Mouse (Mus musculus) midbrain, embryonic 11.5 days (tissue): ENCODE results near the gene Dexi. TPM values are rescaled to one million over a fixed set of nuclear protein-coding genes. Genes with fewer than 3 reads are reported as not detected.

Source experiments
- ATAC-seq: fragments of 200-750 bp; cut with Nextera tagmentation; 2 replicates; pipeline ENCODE4 v1.8.0; 2017; ENCODE audit warnings: moderate TSS enrichment, moderate library complexity; ENCODE audit not compliant: low FRiP score
- DNase-seq: peaks from one replicate; pipeline ENCODE4 v3.0.0; 2015; ENCODE audit warnings: low spot score; ENCODE audit errors: missing footprints
- H3K27ac ChIP-seq: fragments of 300-500 bp; sonication (generic); 2 replicates; pipeline ENCODE4 v1.5.1; 2014; ENCODE audit warnings: low read depth, low read length
- H3K27me3 ChIP-seq: fragments of 300-500 bp; sonication (generic); 2 replicates; pipeline ENCODE4 v1.6.1; 2014; ENCODE audit warnings: mild to moderate bottlenecking, low read length, moderate library complexity, mixed read lengths; ENCODE audit not compliant: control insufficient read depth, insufficient read depth
- H3K36me3 ChIP-seq: fragments of 300-500 bp; sonication (generic); 2 replicates; pipeline ENCODE4 v1.6.1; 2014; ENCODE audit warnings: mild to moderate bottlenecking, low read length, moderate library complexity, mixed read lengths; ENCODE audit not compliant: control insufficient read depth, insufficient read depth
- H3K4me1 ChIP-seq: fragments of 300-500 bp; sonication (generic); 2 replicates; pipeline ENCODE4 v1.6.1; 2014; ENCODE audit warnings: low read length; ENCODE audit not compliant: control insufficient read depth, insufficient read depth
- H3K4me2 ChIP-seq: fragments of 300-500 bp; sonication (generic); 2 replicates; pipeline ENCODE4 v1.6.1; 2014; ENCODE audit warnings: mild to moderate bottlenecking, moderate library complexity
- H3K4me3 ChIP-seq: fragments of 300-500 bp; sonication (generic); 2 replicates; pipeline ENCODE4 v1.5.1; 2014; ENCODE audit warnings: low read depth, low read length
- H3K9ac ChIP-seq: fragments of 300-500 bp; sonication (generic); 2 replicates; pipeline ENCODE4 v1.6.1; 2014; ENCODE audit warnings: low read length
- H3K9me3 ChIP-seq: fragments of 300-500 bp; sonication (generic); 2 replicates; pipeline ENCODE4 v1.6.1; 2016; ENCODE audit warnings: low read length; ENCODE audit not compliant: control insufficient read depth
- WGBS: fragments of 180-500 bp; shearing (Covaris S2); extraction: QIAGEN DNeasy Blood & Tissue Kit; methylation state at CpG from one replicate; pipeline ENCODE4 v1.1.7; 2014; 5-methylcytosine and 5-hydroxymethylcytosine counted together
- polyA plus RNA-seq: library from polyadenylated mRNA; unstranded; fragments of >200 nt; fragmentation: Nextera tagmentation; extraction: Ambion mirVana; gene quantifications from 2 replicates; pipeline ENCODE4 v1.2.1, GENCODE M21; 2014

Gene Dexi
- polyA plus RNA-seq, 1 experiment from 2014 or later, result 27.3 TPM

- Histone ChIP-seq H3K4me1 (peaks cover 8% of the 10 kb centered on the region), H3K36me3 (no peaks in the 10 kb centered on the region), H3K27me3 (no peaks in the 10 kb centered on the region), H3K9ac (no peak overlapping the region), H3K4me2 (no peak overlapping the region), H3K4me3 (no peak overlapping the region), H3K27ac (no peak overlapping the region), H3K9me3 (no peaks in the 10 kb centered on the region)
- DNase-seq, result no peak
- WGBS, result 59% methylated on average over 3 of the region's 3 CpGs
- ATAC-seq, result no peak
These were observed 4.0 kb upstream of the Dexi start for GRCm38 (mm10) chr16:10546865-10547264.

DNA sequence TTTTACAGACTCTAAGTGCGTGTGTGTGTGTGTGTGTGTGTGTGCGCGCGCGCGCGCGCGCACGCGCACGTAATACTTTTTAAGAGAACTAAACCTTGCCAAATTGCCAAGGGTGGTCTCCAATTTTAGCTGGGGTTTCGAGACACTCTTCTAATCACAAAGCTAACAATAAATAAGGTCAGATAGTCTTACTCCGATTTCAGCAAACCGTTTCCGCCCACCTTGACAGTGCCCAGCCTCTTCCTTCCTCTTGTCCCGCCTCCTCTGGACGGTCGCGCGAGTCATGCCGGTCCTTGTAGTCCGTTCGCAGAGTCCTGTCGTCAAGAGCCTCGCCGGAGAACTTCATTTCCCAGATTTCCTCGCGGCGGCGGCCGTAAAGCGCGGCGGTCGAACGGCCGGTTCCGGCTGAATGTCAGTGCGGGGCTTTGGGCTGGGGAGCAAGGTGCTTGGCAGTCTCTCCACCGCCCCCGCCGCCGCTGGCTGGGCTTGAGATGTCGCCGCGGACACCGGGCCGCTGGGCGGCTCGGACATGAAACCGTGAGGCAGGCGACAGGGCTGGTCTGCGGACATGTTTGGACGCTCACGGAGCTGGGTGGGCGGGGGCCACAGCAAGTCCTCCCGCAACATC, 2.3 kb upstream of the Dexi start, which contains the start of gene Clec16a:
Gene Clec16a (plus strand): TSS at position 345 of the 628 bp plus-strand sequence.
- Histone ChIP-seq H3K9me3 (no peaks in the 10 kb centered on the region), H3K4me3 (peak within 1 kb of the TSS; percentile 80), H3K9ac (peak within 1 kb of the TSS; percentile 79), H3K4me1 (peaks cover 25% of the 10 kb centered on the region), H3K27ac (no peak within 1 kb of the TSS), H3K27me3 (no peaks in the 10 kb centered on the region), H3K4me2 (peak within 1 kb of the TSS; percentile 46), H3K36me3 (no peaks in the 10 kb centered on the region)
- peak; percentile 89 for ATAC-seq
- WGBS, result under 1% methylated on average over 58 of the region's 58 CpGs
- DNase-seq, result peak; percentile 100

DNA sequence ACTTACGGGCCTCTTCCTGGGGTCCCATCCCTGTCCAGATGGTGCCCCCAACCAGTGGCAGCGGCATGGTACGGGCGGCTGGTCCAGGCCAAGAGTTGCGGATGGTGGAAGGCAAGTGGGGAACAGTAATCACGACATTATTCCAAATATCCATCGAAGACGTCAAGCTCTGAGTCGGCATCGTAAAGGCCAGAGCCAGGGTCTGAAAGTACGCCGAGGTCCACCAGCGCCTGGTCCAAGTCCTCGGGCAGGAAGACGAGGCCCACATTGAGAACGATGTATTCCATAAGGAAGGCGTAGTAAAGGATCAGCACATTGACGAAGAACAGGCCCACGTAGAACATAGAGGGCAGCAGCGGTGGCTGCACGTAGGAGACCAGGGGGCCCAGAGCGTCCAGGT, 588 bp downstream of the Dexi start:
- H3K9ac ChIP-seq, result peak overlapping the region; percentile 94
- H3K4me1 ChIP-seq, result peaks cover 28% of the 10 kb centered on the region
- 4% methylated on average over 22 of the region's 22 CpGs for WGBS
- H3K4me2 ChIP-seq, result peak overlapping the region; percentile 84
- peak; percentile 93 for DNase-seq
- H3K27ac ChIP-seq, result peak overlapping the region; percentile 73; the same call in 1 of the 2 replicates
- H3K27me3 ChIP-seq, result no peaks in the 10 kb centered on the region
- peak overlapping the region; percentile 84 for H3K4me3 ChIP-seq
- no peaks in the 10 kb centered on the region for H3K9me3 ChIP-seq
- no peaks in the 10 kb centered on the region for H3K36me3 ChIP-seq
- ATAC-seq, result no peak

- Histone ChIP-seq H3K27ac (no peak overlapping the region), H3K4me1 (peaks cover 28% of the 10 kb centered on the region), H3K4me3 (peak overlapping the region; percentile 84), H3K36me3 (no peaks in the 10 kb centered on the region), H3K4me2 (peak overlapping the region; percentile 84), H3K27me3 (no peaks in the 10 kb centered on the region), H3K9me3 (no peaks in the 10 kb centered on the region), H3K9ac (peak overlapping the region; percentile 94)
- 47% methylated on average over 7 of the region's 7 CpGs for WGBS
- ATAC-seq (no peak), DNase-seq (no peak)
These were observed 1.3 kb downstream of the Dexi start for GRCm38 (mm10) chr16:10541598-10541930.

- Histone ChIP-seq H3K27ac (no peak overlapping the region), H3K9ac (peak overlapping the region; percentile 94), H3K36me3 (no peaks in the 10 kb centered on the region), H3K27me3 (no peaks in the 10 kb centered on the region), H3K4me3 (peak overlapping the region; percentile 84), H3K9me3 (no peaks in the 10 kb centered on the region), H3K4me1 (peaks cover 23% of the 10 kb centered on the region), H3K4me2 (peak overlapping the region; percentile 84)
- ATAC-seq, result no peak
- WGBS, result 81% methylated on average over 16 of the region's 16 CpGs
- no peak for DNase-seq
These were observed 1.9 kb downstream of the Dexi start for GRCm38 (mm10) chr16:10540763-10541597.

- no peaks in the 10 kb centered on the region for H3K9me3 ChIP-seq
- H3K4me3 ChIP-seq, result no peak overlapping the region
- no peak overlapping the region for H3K27ac ChIP-seq
- peaks cover 21% of the 10 kb centered on the region for H3K4me1 ChIP-seq
- H3K9ac ChIP-seq, result no peak overlapping the region
- 86% methylated on average over 3 of the region's 3 CpGs for WGBS
- DNase-seq (no peak), ATAC-seq (no peak)
- H3K4me2 ChIP-seq, result no peak overlapping the region
- H3K36me3 ChIP-seq, result no peaks in the 10 kb centered on the region
- H3K27me3 ChIP-seq, result no peaks in the 10 kb centered on the region
These were observed 5.9 kb downstream of the Dexi start for GRCm38 (mm10) chr16:10536961-10537360.

DNA sequence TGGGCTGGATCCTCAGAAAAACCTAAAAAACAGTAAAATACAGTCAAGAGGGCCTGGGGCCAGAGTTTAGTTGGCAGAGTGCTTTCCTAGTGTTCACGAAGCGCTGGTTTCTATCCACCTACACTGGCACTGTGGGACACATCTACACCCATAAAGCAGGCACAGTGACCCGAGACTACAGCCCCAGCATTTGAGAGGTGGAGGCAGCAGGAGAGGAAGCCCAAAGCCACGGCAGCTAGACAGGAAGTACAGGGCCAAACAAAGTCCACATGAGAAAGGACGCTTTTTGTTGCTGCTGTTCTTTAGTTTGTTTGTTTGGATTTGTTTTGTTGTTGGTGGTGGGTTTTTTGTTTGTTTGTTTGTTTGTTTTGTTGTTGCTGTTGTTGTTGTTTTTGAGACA, 6.5 kb downstream of the Dexi start:
- H3K9me3 ChIP-seq, result no peaks in the 10 kb centered on the region
- no peak overlapping the region for H3K9ac ChIP-seq
- no peak overlapping the region for H3K4me3 ChIP-seq
- H3K4me2 ChIP-seq, result no peak overlapping the region
- peaks cover 15% of the 10 kb centered on the region for H3K4me1 ChIP-seq
- ATAC-seq (no peak), DNase-seq (no peak)
- no peaks in the 10 kb centered on the region for H3K36me3 ChIP-seq
- H3K27me3 ChIP-seq, result no peaks in the 10 kb centered on the region
- 72% methylated on average over 5 of the region's 5 CpGs for WGBS
- H3K27ac ChIP-seq, result no peak overlapping the region

DNA sequence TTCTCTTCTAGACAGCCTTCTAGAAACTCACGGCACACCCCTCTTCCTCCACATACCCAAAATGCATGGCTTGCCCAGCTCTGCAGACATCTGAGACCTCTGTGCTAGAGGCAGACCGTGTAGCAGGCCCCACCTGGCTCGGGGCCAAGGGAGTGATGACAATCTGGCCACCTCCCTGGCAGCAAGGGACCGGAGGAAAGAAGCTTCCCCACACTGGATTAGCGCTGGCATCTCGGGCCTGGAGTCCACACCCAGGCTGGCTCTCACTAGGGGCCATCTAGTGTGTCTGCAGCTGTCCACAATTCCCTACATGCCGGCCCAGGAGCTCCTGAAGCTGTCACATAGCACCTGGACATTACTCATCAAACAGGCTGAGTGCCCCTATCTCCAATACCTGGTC, 8.3 kb downstream of the Dexi start:
- Histone ChIP-seq H3K4me1 (peaks cover 3% of the 10 kb centered on the region; the same call in 1 of the 2 replicates), H3K36me3 (no peaks in the 10 kb centered on the region), H3K9ac (no peak overlapping the region), H3K4me2 (no peak overlapping the region), H3K27ac (no peak overlapping the region), H3K27me3 (no peaks in the 10 kb centered on the region), H3K4me3 (no peak overlapping the region), H3K9me3 (no peaks in the 10 kb centered on the region)
- no peak for DNase-seq
- 87% methylated on average over 7 of the region's 7 CpGs for WGBS
- ATAC-seq, result no peak

DNA sequence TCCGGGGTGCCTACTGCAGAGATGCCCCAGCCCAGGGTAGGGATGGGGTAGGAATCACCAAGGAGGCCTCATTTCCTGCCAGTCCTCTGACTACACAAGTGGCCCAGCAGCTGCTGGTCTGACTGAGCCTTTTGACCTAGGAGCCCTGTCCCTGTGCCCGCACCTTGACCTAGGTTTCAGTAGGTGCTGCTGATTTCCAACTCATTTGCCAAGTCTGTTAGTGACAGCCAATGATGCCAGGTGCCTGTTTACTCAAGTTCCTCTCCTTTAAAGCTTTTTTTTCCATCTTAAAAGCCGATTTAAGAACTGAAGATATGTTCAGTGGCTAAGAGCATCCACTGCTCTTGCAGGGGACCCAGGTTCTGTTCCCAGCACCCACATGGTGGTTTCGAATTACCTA, 9.1 kb downstream of the Dexi start:
- H3K4me1 ChIP-seq, result no peaks in the 10 kb centered on the region
- no peak overlapping the region for H3K9ac ChIP-seq
- no peaks in the 10 kb centered on the region for H3K27me3 ChIP-seq
- no peak for DNase-seq
- 89% methylated on average over 4 of the region's 4 CpGs for WGBS
- H3K9me3 ChIP-seq, result no peaks in the 10 kb centered on the region
- no peak overlapping the region for H3K4me2 ChIP-seq
- H3K4me3 ChIP-seq, result no peak overlapping the region
- no peak for ATAC-seq
- H3K27ac ChIP-seq, result no peak overlapping the region
- H3K36me3 ChIP-seq, result no peaks in the 10 kb centered on the region
